7 mouse cellular contexts compared by ENCODE assay signal in the genomic region with DNA sequence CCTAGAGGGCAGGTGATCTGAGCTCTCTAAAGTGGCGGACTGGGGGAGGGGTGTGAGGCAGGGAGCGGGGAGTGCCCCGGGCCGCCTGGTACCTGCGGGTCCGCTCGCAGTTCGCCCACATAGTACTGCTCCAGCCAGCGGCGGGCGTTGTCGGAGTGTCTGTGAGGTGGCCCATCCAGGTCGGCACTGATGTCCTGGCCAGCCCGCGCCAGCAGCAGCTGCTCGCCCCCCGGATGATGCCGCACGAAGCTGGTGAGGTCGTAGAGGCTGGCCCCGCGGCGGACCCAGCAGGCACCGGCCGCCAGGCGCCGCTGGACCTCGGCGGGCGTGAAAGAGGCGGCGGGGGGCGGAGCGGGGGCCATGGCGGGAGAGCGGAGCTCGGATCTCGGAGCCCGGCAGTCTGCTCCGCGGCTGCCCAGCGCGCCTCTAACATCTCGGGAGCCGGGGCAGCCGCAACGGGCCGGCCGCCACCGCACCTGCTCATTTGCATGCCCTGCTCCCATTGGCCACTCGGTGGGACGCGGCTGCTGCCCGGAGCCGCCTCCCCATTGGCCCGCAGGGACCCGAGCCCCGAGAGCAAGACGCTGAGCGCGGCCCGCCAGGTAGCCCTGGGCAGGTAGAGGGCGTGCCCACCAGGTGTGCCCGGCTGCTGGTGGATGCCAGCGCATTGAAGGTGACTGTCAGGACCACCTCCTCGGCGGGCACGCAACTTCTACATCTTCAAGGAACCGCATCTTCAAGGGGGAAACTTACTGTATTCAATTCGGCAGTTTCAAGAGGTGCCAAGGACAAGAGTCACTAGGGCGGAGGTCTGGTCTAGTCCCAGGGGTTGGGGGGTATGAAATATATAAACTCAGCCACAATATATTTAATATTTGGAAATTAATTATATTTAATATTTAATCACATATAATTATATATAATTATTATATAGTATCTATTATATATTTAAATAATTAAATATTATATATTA. TPM values are rescaled to one million over a fixed set of nuclear protein-coding genes. Genes with fewer than 3 reads are reported as not detected.
DNase-seq lines count a peak whose midpoint lies in the region; ATAC-seq lines count a peak whose summit lies in the region.

A gene (minus strand): TSS at position 434 of the 973 bp plus-strand sequence.

- H3K9ac ChIP-seq in embryonic facial prominence, embryonic 13.5 days: peak within 1 kb of the TSS; percentile 46
- H3K9ac ChIP-seq in limb, embryonic 13.5 days: peak within 1 kb of the TSS; percentile 54
- peak within 1 kb of the TSS; percentile 58 for H3K9ac ChIP-seq in midbrain, embryonic 15.5 days

- H3K4me1 ChIP-seq in embryonic facial prominence, embryonic 13.5 days: peaks cover 10% of the 10 kb centered on the region
- peaks cover 9% of the 10 kb centered on the region for H3K4me1 ChIP-seq in limb, embryonic 13.5 days
- peaks cover 12% of the 10 kb centered on the region; the same call in 1 of the 2 replicates for H3K4me1 ChIP-seq in midbrain, embryonic 15.5 days

- H3K36me3 ChIP-seq in embryonic facial prominence, embryonic 13.5 days: no peaks in the 10 kb centered on the region
- no peaks in the 10 kb centered on the region for H3K36me3 ChIP-seq in limb, embryonic 13.5 days
- no peaks in the 10 kb centered on the region for H3K36me3 ChIP-seq in midbrain, embryonic 15.5 days (replicated peaks)

- peak within 1 kb of the TSS; percentile 85 for H3K4me2 ChIP-seq in embryonic facial prominence, embryonic 13.5 days
- peak within 1 kb of the TSS; percentile 86 for H3K4me2 ChIP-seq in limb, embryonic 13.5 days (replicated peaks)
- peak within 1 kb of the TSS; percentile 99 for H3K4me2 ChIP-seq in midbrain, embryonic 15.5 days

- peaks cover 78% of the 10 kb centered on the region for H3K27me3 ChIP-seq in embryonic facial prominence, embryonic 13.5 days
- peaks cover 80% of the 10 kb centered on the region for H3K27me3 ChIP-seq in limb, embryonic 13.5 days
- H3K27me3 ChIP-seq in midbrain, embryonic 15.5 days (replicated peaks): peaks cover 45% of the 10 kb centered on the region

- WGBS in embryonic facial prominence, embryonic 13.5 days: under 1% methylated on average over 52 of the region's 71 CpGs
- under 1% methylated on average over 51 of the region's 71 CpGs for WGBS in limb, embryonic 13.5 days
- WGBS in midbrain, embryonic 15.5 days: under 1% methylated on average over 64 of the region's 71 CpGs

- H3K27ac ChIP-seq in embryonic facial prominence, embryonic 13.5 days: no peak within 1 kb of the TSS
- H3K27ac ChIP-seq in limb, embryonic 13.5 days: no peak within 1 kb of the TSS
- H3K27ac ChIP-seq in midbrain, embryonic 15.5 days: no peak within 1 kb of the TSS

- peak; percentile 86; the same call in 1 of the 2 replicates for ATAC-seq in embryonic facial prominence, embryonic 13.5 days (ENCODE audit: insufficient number of reproducible peaks, insufficient read depth, low FRiP score, low TSS enrichment, low read depth)
- peak; percentile 96 for ATAC-seq in limb, embryonic 13.5 days (ENCODE audit: low FRiP score, low read depth)
- ATAC-seq in midbrain, embryonic 15.5 days (replicated peaks): peak; percentile 95

- DNase-seq in adrenal gland, postnatal 4 days (ENCODE audit: low spot score in 2 of 2): peak; percentile 54 to 56
- peak; percentile 58 to 77 for DNase-seq in heart, adult 18-20 months
- peak; percentile 85 for DNase-seq in kidney, adult 18-20 months
- DNase-seq in spleen, postnatal 10 days (ENCODE audit: low spot score in 2 of 2): peak; percentile 26 to 63

- H3K9me3 ChIP-seq in embryonic facial prominence, embryonic 13.5 days: no peaks in the 10 kb centered on the region
- no peaks in the 10 kb centered on the region for H3K9me3 ChIP-seq in limb, embryonic 13.5 days
- no peaks in the 10 kb centered on the region for H3K9me3 ChIP-seq in midbrain, embryonic 15.5 days

- H3K4me3 ChIP-seq in embryonic facial prominence, embryonic 13.5 days: peak within 1 kb of the TSS; percentile 50
- peak within 1 kb of the TSS; percentile 47 for H3K4me3 ChIP-seq in limb, embryonic 13.5 days
- peak within 1 kb of the TSS; percentile 66 for H3K4me3 ChIP-seq in midbrain, embryonic 15.5 days

RNA-seq across cellular contexts. Expression of the gene that starts here (rescaled TPM):
- total RNA-seq in adrenal gland, postnatal 4 days (2021): under 1 TPM; 0.25 to 0.95 TPM
- polyA plus RNA-seq in embryonic facial prominence, embryonic 13.5 days (2015; fragmentation: Nextera tagmentation; extraction: Ambion mirVana): 0.17 TPM in 1 of 2 replicates, not detected in the other
- under 1 TPM in 1 of 2 experiments, not detected in 1; 0.21 TPM for total RNA-seq in heart, adult 18-20 months (2021)
- polyA plus RNA-seq in limb, embryonic 13.5 days (2015; fragmentation: Nextera tagmentation; extraction: Ambion mirVana): not detected in 2 replicates
- polyA plus RNA-seq in midbrain, embryonic 15.5 days (2015; fragmentation: Nextera tagmentation; extraction: Ambion mirVana): 0.10 and 0.11 TPM in 2 replicates

Comparison
In these comparisons a context has a peak if more than half of its experiments do, and no peak if none do; other contexts are left out.
1. Peak in DNase-seq in adrenal gland, postnatal 4 days; RNA of the gene not detected or under 1 TPM.
2. Peak in ATAC-seq, H3K4me3 ChIP-seq, H3K9ac ChIP-seq and H3K4me2 ChIP-seq in embryonic facial prominence, embryonic 13.5 days; RNA of the gene not detected or under 1 TPM.
3. Peak in DNase-seq in heart, adult 18-20 months; RNA of the gene not detected or under 1 TPM.
4. Peak in ATAC-seq, H3K4me3 ChIP-seq, H3K9ac ChIP-seq and H3K4me2 ChIP-seq in limb, embryonic 13.5 days; RNA of the gene not detected or under 1 TPM.
5. Peak in ATAC-seq, H3K4me3 ChIP-seq, H3K9ac ChIP-seq and H3K4me2 ChIP-seq in midbrain, embryonic 15.5 days; RNA of the gene not detected or under 1 TPM.